Mouse (Mus musculus) ovary, adult 18-20 months (tissue): ENCODE measurements around the gene Gm5615.

Source experiments
- DNase-seq: peaks from one replicate; pipeline ENCODE4 v3.0.0; 2022; ENCODE audit warnings: low spot score, mixed read lengths

The Gm5615 gene

GRCm38 (mm10) chr9:36541863-36542262 lies at the start of gene Gm5615:
TSS of gene Gm5615 (minus strand) at chr9:36541963.
- DNase-seq: no peak

DNA sequence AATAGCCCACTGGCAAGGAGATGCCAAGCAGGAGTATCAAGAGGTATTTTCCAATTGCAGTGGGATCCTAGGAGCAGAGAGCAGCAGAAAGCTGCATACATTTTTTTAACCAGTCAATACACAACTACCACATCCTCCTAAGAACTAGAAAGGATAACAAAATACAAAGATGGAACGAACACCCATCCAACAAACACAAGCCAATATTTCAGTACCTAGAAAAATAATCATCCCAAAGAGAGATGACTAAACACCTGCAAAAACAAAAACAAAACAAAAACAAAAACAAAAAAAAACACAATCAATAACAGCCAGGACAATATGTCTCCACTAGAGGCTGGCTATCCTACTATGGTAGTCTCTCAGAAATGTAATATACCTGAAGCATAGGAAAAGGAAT lies 40.8 kb upstream of the Gm5615 start, which contains the start of gene Gm17689:
Gene Gm17689 (minus strand): TSS at position 101 of the 400 bp plus-strand sequence.
- DNase-seq: no peak

DNA sequence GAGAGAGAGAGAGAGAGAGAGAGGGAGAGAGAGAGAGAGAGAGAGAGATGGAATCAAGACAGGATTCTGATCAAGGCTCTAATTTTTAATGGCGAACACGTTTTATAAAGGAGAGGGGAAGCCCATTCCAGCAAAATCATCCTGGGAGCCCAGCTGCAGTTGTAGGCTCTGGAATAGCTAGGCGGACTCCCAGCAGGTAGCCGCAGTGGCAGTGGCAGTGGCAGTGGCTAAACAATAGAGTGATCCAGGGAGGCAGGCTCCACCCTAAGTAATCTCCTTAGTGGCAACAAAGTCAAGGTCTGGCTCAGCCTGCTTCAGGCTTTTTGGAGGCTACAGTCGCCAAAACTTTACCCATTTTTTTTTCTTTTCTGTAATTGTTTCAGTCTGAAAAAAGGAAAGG lies 37.6 kb downstream of the Gm5615 start:
- no peak for DNase-seq

DNA sequence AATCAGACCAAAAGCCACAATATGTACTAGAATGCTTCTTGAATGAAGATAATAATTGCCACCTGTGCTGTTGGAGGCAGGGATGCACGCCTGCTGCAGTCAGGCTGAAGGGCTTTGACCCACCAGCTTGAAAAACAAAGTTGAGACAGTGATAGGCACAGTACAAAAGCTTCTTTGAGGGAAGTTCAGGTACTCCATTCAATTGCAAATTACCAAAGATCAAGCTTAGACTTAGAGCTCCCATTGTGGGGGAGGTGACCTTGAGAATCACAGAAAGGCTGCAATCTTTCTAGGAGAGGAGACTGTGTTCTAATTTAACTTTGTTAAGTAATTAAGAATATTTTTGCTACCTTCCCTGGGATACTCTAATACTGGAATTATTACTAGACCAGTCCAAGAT lies 45.9 kb downstream of the Gm5615 start:
- no peak for DNase-seq

- no peak for DNase-seq
Observed at GRCm38 (mm10) chr9:36494501-36495220, 47.1 kb downstream of the Gm5615 start.
